In the genomic region with DNA sequence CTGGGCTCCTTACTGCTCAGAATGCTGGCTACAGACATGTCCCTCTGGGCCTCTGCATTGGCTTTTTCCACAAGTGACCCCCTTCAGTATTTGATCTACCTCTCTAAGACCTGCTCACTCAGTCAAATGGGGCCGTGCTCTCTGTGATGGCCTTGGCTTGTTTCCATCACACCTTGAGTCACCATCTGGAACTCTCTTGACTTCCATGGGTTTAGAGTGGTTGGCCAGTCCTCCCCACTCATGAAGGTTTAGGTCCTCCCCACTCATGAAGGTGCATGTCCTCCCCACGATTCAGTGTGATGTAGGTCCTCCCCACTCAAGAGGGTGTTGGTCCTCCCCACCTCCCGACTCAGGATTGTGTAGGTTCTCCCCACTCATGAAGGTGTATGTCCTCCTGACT, we compare ENCODE assay signal across 1 mouse cellular context.
TF ChIP-seq lines count a peak whose summit lies in the region.

No protein-coding gene starts in this region.

TF ChIP-seq in ES-E14, 5 proteins besides CTCF, POLR2A, EP300 and RAD21:
- TF ChIP-seq MAFK (IDR thresholded peaks at IDR 0.05; ENCODE audit: insufficient read depth, low read depth, low read length) = no peak
